Mouse (Mus musculus) megakaryocyte progenitor cell, adult 5-6 weeks (primary cell): ENCODE results near the gene Kctd10. TPM values are rescaled to one million over a fixed set of nuclear protein-coding genes. Genes with fewer than 3 reads are reported as not detected.

Experiments
- ATAC-seq: replicated peaks from 2 replicates; pipeline ENCODE4 v1.8.0; 2016; ENCODE audit warnings: mild to moderate bottlenecking, moderate TSS enrichment, inconsistent platforms; ENCODE audit not compliant: poor library complexity
- total RNA-seq, 2 experiments: library from RNA; stranded (forward) in 1 of 2; stranded (reverse) in 1 of 2; fragments of 157-497, 149-512 nt in 1 of 2; fragments of 200-1000 nt in 1 of 2; gene quantifications; 2 replicates each; pipeline versions ENCODE4 v1.2.3 to v1.2.4; 2015 to 2017

The Kctd10 gene
- total RNA-seq (2015) (17.8 and 19.8 TPM in 2 replicates), total RNA-seq (2017) (35.8 and 38.6 TPM in 2 replicates)

DNA sequence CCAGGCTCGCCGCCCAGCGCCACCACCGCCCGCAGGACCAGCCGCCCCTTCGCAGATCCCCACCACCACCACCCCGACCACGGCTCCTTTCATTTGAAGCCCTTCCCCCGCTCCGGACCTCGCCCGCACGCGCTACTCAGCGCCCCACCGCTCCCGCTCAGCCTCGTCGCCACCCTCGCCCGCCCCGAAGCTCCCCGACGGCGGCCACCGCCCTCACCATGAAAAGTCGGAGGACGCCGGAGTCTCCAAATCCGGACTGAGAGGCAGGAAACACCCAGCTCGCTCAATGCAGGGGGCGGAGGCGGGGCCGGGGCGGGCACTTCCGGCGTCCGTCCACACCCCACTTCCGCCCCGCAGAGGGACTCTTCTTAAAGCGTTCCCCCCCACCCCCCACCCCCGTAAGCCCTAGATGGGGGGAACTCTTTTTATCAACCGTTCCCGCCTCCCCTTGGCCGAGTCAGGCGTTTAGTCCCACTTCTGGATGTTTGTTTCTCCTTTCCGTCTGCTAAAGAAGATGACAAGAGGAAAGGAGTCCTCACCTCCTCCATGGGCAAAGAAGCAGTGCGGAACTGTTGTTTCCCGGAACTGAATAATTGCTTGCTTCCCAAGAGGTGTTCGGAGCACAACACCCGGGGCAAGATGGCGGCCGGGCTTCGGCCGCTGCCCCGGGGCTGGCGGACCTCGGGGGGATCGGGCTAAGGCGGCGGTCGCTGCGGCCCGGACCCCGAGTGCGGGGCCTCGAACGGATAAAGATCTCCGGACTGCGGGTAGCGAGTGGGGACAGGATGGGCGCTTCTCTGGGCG, at the start of gene Kctd10, which contains the start of gene Ube3b:
Gene Kctd10, minus strand, starts transcription at position 300 of the 804 bp plus-strand sequence.
Gene Ube3b, plus strand, starts transcription at position 399 of the 804 bp plus-strand sequence.
- peak; percentile 74 for ATAC-seq

DNA sequence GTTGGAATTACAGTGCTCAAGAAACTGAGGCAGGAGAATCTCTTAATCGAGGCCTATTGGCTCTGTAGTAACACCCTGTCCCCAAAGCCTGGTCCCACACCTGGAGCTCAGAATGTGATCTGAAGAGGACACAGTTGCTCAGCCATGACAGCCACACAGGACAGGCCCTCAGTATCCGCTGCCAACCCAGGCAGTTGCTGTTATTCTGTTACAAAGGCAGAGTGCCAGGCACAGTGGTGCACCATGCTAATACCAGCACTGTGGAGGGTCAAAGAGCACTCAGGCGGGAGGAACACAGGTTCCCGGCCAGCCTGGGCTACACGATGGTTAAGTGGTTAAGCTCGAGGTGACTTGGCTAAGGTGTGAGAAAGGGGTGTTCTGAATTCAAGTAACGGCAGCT, 49.5 kb upstream of the Kctd10 start:
- no peak for ATAC-seq

- no peak for ATAC-seq
Observed at GRCm38 (mm10) chr5:114428621-114429020, 48.3 kb upstream of the Kctd10 start.

GRCm38 (mm10) chr5:114426732-114427131, 46.4 kb upstream of the Kctd10 start:
- ATAC-seq: no peak

GRCm38 (mm10) chr5:114423961-114424360, 43.7 kb upstream of the Kctd10 start:
- ATAC-seq: no peak

GRCm38 (mm10) chr5:114422591-114422990, 42.3 kb upstream of the Kctd10 start:
- no peak for ATAC-seq

- ATAC-seq: no peak
Observed at GRCm38 (mm10) chr5:114421561-114422298, 41.4 kb upstream of the Kctd10 start.

DNA sequence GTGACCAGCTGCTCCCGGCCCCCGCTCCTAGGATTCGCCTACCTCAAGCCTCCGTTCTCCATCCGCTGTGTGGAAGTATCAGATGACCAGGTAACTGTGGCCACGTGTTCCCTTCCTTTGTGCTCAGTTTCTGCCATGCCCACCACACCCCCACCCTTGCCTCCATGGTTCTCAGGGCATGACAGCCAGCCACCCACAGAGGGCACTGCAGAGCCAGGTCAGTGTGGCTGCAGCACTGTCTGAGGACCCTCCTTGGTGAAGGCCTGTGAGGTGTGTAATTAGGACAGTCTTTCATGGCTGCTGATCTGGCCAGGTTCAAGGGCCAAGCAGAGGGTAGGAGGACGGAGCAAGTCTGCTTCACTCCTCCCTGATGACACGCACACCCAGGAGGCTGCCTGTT, 38.2 kb upstream of the Kctd10 start:
- ATAC-seq: peak; percentile 63; the same call in 1 of the 2 replicates

DNA sequence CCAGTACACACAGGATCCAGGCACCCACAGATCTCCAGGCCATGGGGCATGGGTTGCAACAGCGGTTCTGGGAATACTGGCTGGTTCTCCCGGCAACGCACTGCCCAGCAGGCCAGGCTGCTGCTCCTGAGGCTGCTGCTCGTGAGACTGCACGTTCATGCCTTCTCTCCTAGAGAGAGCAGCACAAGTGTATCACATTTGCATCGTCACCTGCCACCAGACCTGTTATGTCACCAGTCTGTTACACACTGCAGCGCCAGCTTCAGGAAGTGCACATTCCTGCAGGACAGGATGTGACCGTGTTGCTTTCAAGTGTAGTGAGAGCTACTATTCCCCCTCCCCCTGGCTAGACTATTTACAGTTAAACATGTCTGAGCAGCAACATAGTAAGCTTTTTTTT, 36.5 kb upstream of the Kctd10 start:
- no peak for ATAC-seq

DNA sequence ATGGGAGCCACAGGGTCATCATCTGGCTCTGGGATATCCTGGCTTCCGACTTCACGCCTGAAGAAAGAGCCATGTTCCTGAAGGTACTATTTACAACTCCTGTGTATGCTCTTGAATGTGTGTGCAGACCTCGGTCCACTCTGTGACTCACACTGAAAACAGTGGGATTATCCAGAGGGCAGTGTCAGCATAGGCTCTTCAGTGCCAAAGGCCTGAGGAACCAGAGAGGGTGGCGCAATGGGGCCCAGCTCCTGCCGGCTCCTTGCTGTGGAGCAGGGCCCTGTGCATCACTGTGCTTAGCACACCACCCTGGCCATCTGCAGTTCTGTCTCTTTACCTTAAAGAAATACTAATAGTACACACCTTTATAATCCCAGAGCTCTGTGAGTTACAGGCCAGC, 35.3 kb upstream of the Kctd10 start:
- ATAC-seq: no peak

- ATAC-seq: no peak
Observed at GRCm38 (mm10) chr5:114413067-114413735, 32.9 kb upstream of the Kctd10 start.

DNA sequence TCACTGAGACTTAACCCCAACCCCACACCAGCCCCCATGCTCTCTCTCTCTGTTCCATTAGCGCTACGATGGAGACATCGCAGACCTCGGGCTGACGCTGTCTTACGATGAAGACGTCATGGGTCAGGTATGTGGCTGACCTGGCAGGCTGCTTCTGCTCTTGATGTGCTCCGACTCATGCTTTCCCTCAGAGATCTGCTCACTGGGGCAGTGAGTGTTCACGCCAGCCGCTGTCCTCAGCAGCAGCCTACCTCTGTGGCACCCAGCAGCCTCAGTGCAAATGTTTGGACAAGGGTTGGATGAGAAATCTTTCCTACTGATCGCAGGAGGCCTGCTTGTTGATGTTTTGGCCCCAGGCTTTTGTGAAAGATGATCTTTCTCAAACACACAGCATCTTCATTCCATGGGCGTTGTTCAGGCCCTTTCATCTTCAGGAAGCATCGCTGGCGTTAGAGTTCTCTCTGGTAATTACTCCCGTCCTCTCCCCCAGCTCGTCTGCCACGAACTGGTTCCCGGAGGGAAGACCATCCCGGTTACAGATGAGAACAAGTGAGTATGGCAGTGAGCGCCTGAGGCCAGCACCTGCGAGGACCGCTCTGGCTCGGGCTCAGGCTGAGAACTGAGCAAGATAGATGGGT, 32.2 kb upstream of the Kctd10 start:
- ATAC-seq: no peak

- ATAC-seq: no peak
Observed at GRCm38 (mm10) chr5:114410429-114410828, 30.1 kb upstream of the Kctd10 start.

DNA sequence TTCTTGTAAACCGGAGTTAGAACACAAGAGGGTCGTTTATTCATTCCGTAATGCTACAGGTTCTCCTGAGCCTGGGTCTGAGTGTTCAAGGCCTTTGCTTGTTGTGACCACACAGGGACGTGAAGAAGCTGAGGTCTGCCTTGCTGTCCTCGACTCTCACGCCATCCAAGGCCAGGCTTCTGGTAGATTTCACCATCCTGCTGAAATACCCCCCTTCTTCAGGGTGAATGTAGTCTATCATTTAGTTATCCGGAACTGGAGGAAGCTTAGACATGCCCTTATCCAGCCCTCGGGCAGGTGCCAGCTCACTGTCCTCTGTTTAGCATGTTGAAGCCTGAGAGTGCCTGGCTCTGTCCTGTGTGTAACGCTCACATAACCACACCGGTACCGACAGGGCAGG, 28.5 kb upstream of the Kctd10 start:
- ATAC-seq: no peak

DNA sequence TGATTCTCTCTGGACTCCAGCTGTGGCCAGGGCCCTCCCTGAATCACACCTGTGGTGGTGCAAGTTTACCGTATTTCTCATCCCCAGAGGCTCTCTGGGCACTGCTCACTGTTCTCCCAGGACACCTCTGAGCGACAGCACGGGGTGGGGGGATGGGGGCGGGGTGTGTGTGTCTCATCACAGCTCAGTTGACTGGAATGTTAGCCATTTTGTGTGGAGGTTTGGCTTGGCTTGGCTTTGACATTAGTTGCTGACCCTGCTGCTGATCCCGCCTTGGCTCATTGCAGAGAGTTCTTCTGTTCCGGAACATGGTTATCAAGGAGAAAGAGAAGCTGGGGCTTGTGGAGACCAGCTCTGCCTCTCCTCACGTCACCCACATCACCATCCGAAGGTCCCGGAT, 27.5 kb upstream of the Kctd10 start:
- ATAC-seq: no peak

GRCm38 (mm10) chr5:114407269-114407668, 27.0 kb upstream of the Kctd10 start:
- ATAC-seq: no peak

- ATAC-seq: no peak
Observed at GRCm38 (mm10) chr5:114406592-114406991, 26.3 kb upstream of the Kctd10 start.

DNA sequence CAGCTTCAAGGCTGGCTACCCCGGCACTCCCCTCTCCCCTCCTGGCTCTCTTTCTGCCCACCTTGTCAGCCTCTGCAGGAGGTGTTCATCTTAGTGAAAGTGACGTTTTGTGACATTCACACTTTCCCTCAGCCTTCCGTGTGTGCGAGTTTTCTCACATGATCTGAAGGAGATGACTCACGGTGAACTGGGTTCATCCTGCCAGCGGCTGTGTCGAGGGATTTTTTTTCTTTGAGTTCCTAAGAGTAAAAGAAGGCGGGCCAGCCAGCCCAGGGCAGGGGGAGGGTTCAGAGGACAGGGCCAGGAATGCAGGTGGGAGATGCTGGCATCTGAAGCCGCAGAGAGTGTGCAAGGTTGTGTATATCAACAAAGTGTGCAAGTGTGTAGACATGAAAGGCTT, 12.9 kb upstream of the Kctd10 start:
- ATAC-seq: no peak

- ATAC-seq: no peak
Observed at GRCm38 (mm10) chr5:114384448-114384847, 4.1 kb upstream of the Kctd10 start.

DNA sequence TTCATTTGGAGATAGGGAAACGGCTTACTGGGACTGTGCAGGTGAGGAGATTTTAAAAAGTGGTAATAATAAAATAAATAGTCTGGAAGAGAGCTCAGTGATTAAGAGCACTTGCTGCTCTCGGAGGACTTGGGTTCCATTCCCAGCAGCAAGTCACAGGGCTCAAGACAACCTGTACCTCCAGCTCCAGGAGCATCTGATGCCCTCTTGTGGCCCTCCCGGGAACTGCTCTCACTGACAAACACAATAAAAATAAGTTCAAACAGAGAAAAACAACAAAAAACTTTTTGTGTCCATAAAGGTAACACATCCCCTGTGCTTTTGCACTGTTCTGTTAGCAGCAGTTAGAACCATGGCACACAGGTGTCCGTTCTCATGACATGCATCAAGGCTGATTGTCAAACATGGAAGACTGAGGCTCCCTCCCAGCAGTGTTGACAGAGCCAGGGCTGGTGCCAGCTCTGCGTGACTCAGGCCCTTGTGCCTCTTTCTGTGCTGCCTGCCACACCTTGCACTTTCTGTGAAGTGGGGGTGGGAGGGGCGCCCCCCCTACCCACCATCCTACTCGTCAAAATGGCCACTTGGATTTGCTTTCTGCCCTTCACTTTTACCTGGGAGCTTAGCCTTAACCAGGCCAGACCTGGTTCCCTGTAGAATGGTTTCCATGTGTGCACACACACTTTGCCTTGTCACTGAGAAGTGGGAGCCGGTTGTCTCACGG, 3.0 kb upstream of the Kctd10 start:
- ATAC-seq: 0 out of 2 replicates have a peak, but pooled peaks have one; percentile 21
